Mouse (Mus musculus): Measurements from ENCODE around the gene 4933411K16Rik.

The 4933411K16Rik gene

DNA sequence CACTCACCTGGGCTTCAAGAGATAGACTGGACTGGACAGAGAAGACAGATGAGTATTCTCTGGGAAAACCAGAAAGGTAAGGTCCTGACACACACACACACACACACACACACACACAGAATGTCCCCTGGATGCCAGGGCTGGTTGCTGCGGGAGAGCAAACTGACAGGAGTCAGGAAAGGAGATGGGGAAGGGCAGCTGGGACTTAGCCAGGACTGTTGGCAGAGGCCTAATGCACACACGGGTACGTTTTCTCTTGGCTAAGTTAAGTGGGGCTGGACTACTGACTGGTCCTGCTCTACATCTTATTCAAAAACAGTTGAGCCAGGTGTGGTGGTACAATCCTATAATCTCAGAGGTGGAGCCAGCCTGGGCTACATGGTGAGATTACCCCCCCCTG lies 15.7 kb upstream of the 4933411K16Rik start:
- peak; percentile 87 for DNase-seq

- peak; percentile 82 for DNase-seq
Measured at GRCm38 (mm10) chr19:42037167-42037702, 14.8 kb upstream of the 4933411K16Rik start.

- peak; percentile 84 for DNase-seq
Measured at GRCm38 (mm10) chr19:42038310-42038709, 13.7 kb upstream of the 4933411K16Rik start.

- DNase-seq = peak; percentile 91
Measured at GRCm38 (mm10) chr19:42043988-42044387, 8.1 kb upstream of the 4933411K16Rik start.

GRCm38 (mm10) chr19:42045269-42046102 lies 6.6 kb upstream of the 4933411K16Rik start, which contains the start of gene Hoga1:
Gene Hoga1 (plus strand): TSS chr19:42045610.
- DNase-seq = peak; percentile 99

DNA sequence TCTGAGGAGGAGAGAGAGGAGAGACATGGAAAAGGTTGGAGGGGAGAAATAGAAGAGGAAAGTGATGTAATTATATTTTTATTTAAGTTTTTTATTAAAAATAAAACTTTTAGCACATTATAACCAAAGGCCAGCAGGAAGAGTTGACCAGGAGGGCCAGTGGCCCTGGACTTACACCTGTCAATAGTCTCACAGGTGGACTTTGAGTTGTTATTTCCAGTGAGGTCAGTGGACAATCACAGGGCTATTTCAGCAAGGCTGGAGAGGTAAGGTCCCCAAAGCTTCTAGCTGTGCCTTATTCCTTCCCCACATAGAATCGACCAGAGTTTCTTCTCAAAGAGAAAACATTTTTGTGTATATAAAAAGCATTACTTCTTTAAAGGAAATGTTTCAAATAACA lies 1.8 kb upstream of the 4933411K16Rik start:
- no peak for DNase-seq

DNA sequence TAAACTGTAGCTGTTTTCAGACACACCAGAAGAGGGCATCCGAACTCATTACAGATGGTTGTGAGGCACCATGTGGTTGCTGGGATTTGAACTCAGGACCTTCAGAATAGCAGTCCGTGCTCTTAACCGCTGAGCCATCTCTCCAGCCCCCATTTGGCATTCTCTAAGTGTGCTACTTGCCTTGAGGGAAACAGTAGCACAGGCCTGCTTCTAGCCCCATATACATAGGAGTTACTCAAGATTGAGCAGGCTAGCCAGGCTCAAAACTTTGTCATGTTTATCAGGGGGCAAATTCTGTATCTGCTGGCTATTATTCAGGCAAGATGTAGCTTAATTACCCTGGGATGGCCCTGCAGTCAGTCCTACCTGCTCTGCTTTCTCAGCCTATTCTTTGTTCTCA lies 697 bp upstream of the 4933411K16Rik start:
- DNase-seq = no peak

GRCm38 (mm10) chr19:42054255-42054654 lies 2.2 kb downstream of the 4933411K16Rik start:
- DNase-seq = peak; percentile 88

DNA sequence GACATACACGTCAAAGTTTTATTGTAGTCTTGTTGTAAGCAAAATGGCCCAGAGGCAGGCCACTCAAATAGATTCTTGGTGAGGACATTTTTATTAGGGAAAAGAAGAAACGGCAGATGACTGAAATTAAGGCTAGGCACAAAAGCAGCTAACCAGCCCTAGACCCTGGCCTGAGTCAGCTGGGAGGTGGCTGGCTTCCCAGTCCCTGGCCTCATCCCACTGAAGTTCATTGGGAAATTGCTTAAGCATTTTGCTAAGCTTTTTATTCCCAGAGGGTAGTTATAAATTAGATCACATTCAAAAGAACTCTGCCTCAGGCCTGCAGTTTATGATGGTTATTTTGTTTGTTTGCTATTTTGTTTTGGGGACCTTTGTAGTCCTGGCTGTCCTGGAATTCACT lies 3.8 kb downstream of the 4933411K16Rik start:
- DNase-seq = peak; percentile 97

DNA sequence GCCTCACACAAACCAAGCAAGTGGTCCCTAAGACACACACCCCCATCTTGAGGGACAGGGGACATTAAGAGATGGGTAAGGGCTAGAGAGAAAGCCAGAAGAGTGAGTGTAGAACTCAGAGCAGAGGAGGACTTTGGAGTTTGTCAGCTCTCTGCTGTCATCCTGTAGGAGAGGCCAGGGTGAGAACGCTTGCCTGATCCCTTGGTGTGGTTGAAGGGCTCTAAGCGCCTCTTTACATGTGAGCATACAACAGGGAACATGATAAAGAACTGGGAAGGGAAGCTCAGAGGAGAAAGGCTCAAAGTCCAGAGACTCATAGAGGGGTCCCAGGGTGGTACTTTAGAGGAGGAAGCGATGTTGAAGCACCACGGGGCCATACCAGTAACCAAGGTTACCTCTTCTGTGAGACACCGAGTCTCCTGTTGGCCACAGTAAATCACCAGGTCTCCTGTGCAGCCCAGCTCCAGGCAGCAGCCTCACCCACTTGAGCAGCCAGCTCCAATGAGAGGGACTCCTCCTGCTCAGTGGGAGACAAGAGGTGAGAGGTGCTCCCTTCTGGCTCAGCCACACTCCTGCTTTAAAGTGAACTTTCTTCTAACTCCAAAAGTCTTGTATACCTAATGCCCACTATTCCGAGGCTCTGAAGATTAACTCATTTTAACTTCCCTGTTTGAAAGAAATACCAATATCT lies 4.8 kb downstream of the 4933411K16Rik start:
- no peak for DNase-seq

DNA sequence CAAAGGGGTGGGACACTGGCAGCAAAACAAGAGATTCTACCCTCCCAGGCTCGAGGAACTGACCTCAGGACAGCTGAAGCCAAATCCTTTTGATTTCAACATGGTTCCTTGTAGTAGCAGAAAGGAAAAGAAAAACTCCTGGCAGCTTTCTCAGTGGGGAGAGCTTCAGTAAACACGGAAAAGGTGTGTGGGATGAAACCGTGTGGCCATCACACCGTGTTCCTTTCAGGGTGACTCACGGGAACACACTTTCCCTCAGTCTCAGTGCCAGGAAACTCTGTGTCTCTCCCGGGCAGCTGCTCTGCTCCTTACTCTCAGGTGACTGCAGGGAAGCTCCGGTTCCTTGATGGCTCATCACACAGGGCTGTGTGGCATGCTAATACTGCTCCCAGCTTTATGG lies 6.4 kb downstream of the 4933411K16Rik start:
- DNase-seq = no peak

- DNase-seq = no peak
Measured at GRCm38 (mm10) chr19:42061443-42061842, 9.4 kb downstream of the 4933411K16Rik start.

DNA sequence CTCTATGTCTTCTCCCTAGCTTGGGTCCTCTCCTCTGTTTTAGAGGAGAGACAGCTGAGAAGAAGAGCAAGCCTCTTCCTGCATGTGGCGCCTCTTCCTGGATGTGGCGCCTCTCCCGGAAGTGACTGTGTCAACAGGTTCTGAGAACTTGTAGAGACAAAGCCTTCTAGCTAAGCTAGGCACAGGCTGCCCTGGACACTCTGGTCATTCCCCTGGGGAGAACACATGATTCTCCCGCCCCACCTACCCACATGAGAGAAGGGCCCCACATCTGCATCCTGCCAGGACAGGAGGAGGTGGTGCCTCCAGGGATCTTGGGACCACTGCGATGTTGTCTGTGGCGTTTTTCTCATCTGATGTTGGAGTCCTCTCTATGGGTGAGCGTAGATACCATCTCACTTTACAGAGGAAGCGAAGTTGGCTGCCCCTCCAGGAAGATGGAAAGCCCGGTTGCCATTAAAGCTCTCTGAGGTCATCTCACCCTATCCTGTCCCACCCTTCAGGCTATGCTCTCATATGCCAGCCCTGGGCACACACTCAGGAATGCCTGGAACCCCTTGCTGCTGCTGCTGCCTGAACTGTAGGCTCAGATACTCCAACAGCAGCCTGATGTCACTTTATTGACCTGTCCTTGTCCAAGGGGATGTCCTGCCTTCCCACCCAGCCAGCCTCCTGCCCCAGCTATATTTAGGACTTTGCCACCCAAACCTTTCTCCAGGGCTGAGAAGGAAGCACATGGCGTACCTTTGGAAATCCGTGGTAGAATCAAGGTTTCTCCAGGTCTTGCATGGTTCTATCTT lies 16.6 kb downstream of the 4933411K16Rik start:
- DNase-seq = peak; percentile 97

DNA sequence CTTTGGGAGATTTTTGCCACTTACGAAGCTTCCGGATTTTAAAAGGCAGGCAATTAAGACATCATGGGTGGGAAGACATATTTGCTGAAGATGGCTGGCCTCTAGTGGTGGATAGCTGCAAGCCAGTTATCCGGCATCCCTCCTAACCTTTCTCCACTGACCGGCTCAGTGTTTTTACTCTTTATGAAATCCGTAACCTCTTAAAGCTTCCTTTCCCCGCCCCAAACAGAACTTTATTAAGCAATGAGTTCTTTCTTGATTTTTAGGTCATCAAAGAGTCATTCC lies 17.1 kb downstream of the 4933411K16Rik start:
- DNase-seq = no peak

DNA sequence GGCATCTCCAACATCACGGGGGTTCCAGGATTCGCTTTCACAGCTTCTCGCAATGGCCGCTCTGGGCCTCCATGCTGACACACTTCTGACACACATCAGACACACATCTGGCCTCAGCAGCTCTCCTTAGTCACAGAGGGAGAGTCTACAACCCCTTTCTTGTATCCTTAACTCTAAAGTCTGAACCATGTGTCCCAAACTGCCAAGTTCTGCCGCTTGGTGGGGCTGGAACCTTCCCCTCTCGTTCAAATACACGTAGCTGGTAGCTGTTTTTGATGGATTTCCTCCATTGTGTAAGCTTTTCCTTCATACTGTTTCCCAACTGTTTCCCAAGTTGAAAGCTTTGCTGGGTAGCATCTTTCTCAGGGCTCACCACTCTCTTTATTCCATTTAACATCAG lies 19.2 kb downstream of the 4933411K16Rik start:
- no peak for DNase-seq

DNA sequence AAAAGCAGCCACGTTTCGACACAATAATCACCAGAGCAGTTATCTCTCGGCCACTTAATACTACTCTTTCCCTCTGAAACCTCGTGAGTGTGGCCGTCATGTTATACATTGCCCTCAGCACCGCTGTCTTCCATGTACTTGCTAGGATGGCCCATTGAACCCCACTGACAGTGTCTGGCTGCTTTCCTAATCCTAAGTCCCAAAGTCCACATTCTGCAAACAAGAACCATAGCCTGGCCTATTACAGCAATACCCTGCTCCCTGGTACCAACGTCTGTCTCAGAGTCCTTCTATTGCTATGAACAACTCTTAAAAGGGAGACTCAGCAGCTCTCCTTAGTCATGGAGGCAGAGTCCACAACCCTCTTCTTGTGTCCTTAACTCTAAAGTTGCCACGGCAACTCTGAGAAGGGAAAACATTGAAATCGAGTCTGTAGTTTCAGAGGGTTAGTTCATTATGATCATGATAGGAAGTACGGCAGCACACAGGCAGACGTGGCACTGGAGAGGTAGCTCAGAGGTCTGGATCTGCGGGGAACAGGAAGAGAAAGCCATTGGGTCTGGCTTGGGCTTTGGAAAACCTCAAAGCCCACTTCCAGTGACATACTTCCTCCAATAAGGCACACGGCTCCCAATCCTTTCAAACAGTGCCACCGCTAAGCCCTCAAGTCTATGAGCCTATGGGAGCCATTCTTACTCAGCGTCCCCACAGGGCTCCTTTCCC lies 20.0 kb downstream of the 4933411K16Rik start:
- no peak for DNase-seq

DNA sequence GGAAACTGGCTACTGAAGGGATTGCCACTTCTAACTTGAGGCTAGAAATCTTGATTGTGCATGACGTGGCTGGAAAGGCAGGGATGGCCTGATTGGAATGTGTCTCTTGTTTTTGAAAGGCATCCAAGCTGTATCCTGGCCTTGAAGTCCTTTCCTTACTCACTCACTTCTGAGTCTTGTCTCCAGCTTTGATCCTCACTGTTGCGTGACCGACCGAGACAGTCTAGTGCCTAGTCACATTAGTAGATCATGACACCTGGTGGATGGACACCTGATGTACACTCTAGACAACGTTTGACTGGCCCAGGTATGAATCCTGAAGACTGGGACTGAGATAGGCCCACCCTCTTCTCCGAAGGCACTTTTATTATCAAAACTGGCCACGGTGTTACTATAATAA lies 20.8 kb downstream of the 4933411K16Rik start:
- DNase-seq = no peak

DNA sequence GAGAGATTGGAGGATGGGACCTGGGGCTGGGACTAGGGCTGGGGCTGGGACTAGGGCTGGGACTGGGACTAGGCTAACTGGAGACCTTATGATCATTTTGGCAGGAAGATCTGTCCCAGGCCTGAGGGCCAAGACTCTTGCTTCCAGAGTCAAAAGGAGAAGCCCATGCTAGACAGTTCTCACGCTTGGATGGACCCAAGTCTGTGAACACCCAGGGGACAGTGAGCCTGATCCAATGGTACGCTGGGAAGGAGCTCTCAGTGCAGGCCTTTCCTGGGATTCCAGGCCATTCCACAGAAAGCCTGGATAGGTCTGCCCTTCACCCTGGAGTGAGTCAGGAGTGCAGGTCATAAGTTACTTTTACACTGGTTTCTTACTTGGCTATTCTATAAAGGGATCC lies 23.0 kb downstream of the 4933411K16Rik start:
- peak; percentile 96 for DNase-seq

GRCm38 (mm10) chr19:42075992-42076391 lies 23.9 kb downstream of the 4933411K16Rik start:
- peak; percentile 68 for DNase-seq

DNA sequence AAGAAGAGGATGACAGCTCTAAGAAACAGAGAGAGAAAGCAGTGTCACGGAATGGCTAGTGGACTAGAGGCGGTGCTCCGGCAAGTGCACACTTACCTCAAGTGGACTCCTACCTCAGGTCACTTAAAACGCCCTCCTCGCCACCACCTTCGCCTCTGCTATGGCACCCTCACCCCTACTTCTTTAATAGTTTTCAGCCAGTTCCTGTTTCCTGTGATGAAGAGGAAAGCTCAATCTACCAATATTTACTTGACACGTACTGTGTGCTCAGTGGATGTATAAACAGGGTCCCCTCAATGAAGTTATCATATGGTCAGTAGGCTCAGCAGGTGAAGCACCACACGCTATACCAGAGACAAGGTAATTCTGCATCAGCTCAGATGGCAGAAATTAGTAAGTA lies 26.5 kb downstream of the 4933411K16Rik start:
- peak; percentile 69 for DNase-seq

DNA sequence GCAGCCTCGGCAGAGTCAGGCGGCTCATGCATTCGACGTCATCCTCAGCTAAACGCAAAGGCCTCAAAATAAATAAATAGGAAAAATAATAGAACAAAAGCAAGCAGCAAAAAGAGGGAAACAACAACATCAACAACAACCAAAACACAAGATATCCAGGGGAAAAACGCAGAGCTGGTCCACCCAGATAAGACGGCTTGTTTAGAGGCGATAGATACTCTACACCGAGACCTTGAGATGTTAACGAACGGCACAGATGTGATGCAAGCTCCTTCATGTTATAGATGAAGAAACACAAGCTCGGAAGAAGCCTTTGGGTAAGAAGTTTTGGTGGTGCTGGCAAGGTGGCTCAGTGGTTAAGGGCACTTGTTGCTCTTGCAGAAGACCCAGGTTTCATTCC lies 27.0 kb downstream of the 4933411K16Rik start:
- peak; percentile 78 for DNase-seq

DNA sequence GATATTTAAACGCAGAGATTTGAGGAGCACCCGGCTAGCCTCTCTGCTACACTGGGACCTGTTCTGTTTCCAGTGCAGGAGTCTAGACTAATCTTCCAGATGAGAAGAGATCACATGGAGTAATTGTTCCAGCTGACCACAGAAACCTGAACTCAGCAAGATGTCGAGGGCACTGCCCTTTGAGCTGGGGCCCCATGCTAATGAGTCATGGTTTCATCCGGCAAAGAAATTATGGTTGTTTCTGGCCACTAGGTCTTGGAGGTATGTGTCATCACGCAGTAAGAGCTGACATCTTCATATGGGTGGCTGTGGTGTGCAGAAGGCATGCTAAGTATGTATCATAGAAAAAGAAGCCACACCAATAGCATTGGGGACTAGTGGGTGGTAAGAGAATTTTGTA lies 27.9 kb downstream of the 4933411K16Rik start:
- DNase-seq = peak; percentile 84

DNA sequence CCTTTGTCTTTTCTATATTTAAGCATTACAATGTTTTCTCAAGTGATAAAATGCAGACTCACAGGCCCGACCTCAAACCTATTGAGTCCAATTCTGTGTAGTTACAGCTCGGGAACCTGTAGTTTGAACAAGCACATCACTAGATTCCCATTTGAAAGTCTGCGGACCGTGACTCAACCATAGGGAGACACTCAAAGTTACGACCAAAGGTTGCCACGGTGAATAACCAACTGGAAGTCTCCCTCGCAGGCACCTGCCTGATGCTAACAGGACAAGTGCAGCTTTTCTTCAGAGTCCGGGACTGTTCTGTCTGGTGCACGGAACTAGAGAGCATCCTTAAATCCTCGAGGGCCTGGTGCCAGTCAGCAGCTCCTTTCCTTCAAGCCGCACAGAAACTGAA lies 28.4 kb downstream of the 4933411K16Rik start:
- DNase-seq = peak; percentile 64
